Comparison of ENCODE assay signal across 11 mouse cellular contexts in the genomic region with DNA sequence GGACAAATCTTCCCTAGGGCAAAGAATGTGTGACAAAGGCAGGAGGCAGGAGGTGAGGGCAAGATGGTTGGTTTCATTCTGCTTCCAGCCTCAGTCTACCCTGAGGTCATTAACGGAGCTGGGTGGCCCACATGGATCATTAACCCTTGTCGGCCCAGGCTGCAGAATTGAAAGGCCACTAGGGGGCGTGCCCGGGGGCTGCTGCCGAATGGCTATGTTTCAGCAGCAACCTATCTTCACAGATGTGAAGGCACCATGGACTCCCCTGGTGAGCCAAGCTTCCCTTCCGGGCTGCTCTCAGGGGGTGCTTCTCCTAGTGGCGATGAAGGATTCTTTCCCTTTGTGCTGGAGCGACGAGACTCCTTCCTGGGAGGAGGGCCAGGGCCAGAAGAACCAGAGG. TPM values are rescaled to one million over a fixed set of nuclear protein-coding genes. Genes with fewer than 3 reads are reported as not detected.
DNase-seq lines count a peak whose midpoint lies in the region; ATAC-seq and TF ChIP-seq lines count a peak whose summit lies in the region.
"Had no signal": no experiment of that assay in that cellular context is flagged by ENCODE, and none has a peak within 500 bp of the region (broad histone marks: within the 10 kb centered on the region; RNA-seq: fewer than 3 reads in every experiment).

No protein-coding gene starts in this region.

- no peak overlapping the region for H3K27ac ChIP-seq in midbrain, embryonic 11.5 days (ENCODE audit: low read depth, low read length)
- no peak overlapping the region for H3K27ac ChIP-seq in midbrain, embryonic 16.5 days (ENCODE audit: low read length)
- no peak overlapping the region for H3K27ac ChIP-seq in liver, postnatal 0 days (ENCODE audit: low read depth)
- no peak overlapping the region for H3K27ac ChIP-seq in neural tube, embryonic 15.5 days (replicated peaks)
- H3K27ac ChIP-seq: embryonic facial prominence, embryonic 12.5 days; hindbrain, embryonic 15.5 days had no signal

- H3K36me3 ChIP-seq in midbrain, embryonic 11.5 days (ENCODE audit: control insufficient read depth, insufficient read depth, low read length) = no peaks in the 10 kb centered on the region
- H3K36me3 ChIP-seq in midbrain, embryonic 16.5 days (ENCODE audit: control insufficient read depth, insufficient read depth, low read length) = no peaks in the 10 kb centered on the region
- H3K36me3 ChIP-seq in liver, postnatal 0 days (replicated peaks; ENCODE audit: insufficient read depth, low read length) = no peaks in the 10 kb centered on the region
- peaks cover 2% of the 10 kb centered on the region; the same call in 1 of the 2 replicates for H3K36me3 ChIP-seq in neural tube, embryonic 15.5 days
- H3K36me3 ChIP-seq: hindbrain, embryonic 15.5 days had no signal

- no peak overlapping the region for H3K4me3 ChIP-seq in midbrain, embryonic 11.5 days (ENCODE audit: low read depth, low read length)
- H3K4me3 ChIP-seq in midbrain, embryonic 16.5 days (ENCODE audit: low read depth, low read length) = no peak overlapping the region
- H3K4me3 ChIP-seq in liver, postnatal 0 days (ENCODE audit: low read depth, low read length) = no peak overlapping the region
- H3K4me3 ChIP-seq in neural tube, embryonic 15.5 days (replicated peaks) = no peak overlapping the region
- H3K4me3 ChIP-seq: embryonic facial prominence, embryonic 12.5 days; hindbrain, embryonic 15.5 days had no signal

- ATAC-seq in midbrain, embryonic 11.5 days (ENCODE audit: low FRiP score) = no peak
- ATAC-seq in midbrain, embryonic 16.5 days = no peak
- ATAC-seq in liver, postnatal 0 days = no peak
- no peak for ATAC-seq in neural tube, embryonic 15.5 days (ENCODE audit: low FRiP score)
- ATAC-seq: Patski had no signal

- TF ChIP-seq CTCF in liver, postnatal 0 days (IDR thresholded peaks at IDR 0.05; ENCODE audit: low read depth) = peak; percentile 65

- no peak overlapping the region for H3K9ac ChIP-seq in midbrain, embryonic 11.5 days (ENCODE audit: low read length)
- H3K9ac ChIP-seq in midbrain, embryonic 16.5 days (ENCODE audit: low read depth, low read length) = no peak overlapping the region
- H3K9ac ChIP-seq in liver, postnatal 0 days (replicated peaks) = no peak overlapping the region
- no peak overlapping the region for H3K9ac ChIP-seq in neural tube, embryonic 15.5 days (replicated peaks)
- H3K9ac ChIP-seq: embryonic facial prominence, embryonic 12.5 days; hindbrain, embryonic 15.5 days had no signal

- no peak for TF ChIP-seq EP300 in liver, postnatal 0 days (IDR thresholded peaks at IDR 0.05; ENCODE audit: low read depth)

- no peak overlapping the region for H3K4me2 ChIP-seq in midbrain, embryonic 11.5 days
- H3K4me2 ChIP-seq in midbrain, embryonic 16.5 days (ENCODE audit: low read length) = no peak overlapping the region
- no peak overlapping the region; the same call in 1 of the 2 replicates for H3K4me2 ChIP-seq in liver, postnatal 0 days (ENCODE audit: low read depth, low read length)
- H3K4me2 ChIP-seq in neural tube, embryonic 15.5 days = no peak overlapping the region
- H3K4me2 ChIP-seq: hindbrain, embryonic 15.5 days had no signal

- H3K9me3 ChIP-seq in midbrain, embryonic 11.5 days (ENCODE audit: control insufficient read depth, low read length) = no peaks in the 10 kb centered on the region
- H3K9me3 ChIP-seq in midbrain, embryonic 16.5 days (replicated peaks; ENCODE audit: control insufficient read depth, low read length, poor library complexity, severe bottlenecking) = no peaks in the 10 kb centered on the region
- no peaks in the 10 kb centered on the region for H3K9me3 ChIP-seq in liver, postnatal 0 days (ENCODE audit: low read length)
- H3K9me3 ChIP-seq in neural tube, embryonic 15.5 days (replicated peaks) = no peaks in the 10 kb centered on the region
- H3K9me3 ChIP-seq: embryonic facial prominence, embryonic 12.5 days; hindbrain, embryonic 15.5 days had no signal

- peak; percentile 39 for DNase-seq in embryo, embryonic 10.5 days (ENCODE audit: low spot score)
- DNase-seq in embryo, embryonic 10 days (ENCODE audit: low spot score) = no peak
- DNase-seq in midbrain, embryonic 11.5 days (ENCODE audit: low spot score, missing footprints) = peak; percentile 87
- peak; percentile 46 for DNase-seq in liver, postnatal 0 days
- DNase-seq in testis, postnatal 14 days (ENCODE audit: low spot score) = peak; percentile 31
- no peak for DNase-seq in layer of hippocampus, adult 11-12 months (ENCODE audit: low spot score)

- no peaks in the 10 kb centered on the region for H3K4me1 ChIP-seq in midbrain, embryonic 11.5 days (ENCODE audit: control insufficient read depth, insufficient read depth, low read length)
- no peaks in the 10 kb centered on the region for H3K4me1 ChIP-seq in midbrain, embryonic 16.5 days (ENCODE audit: control insufficient read depth, insufficient read depth, low read length)
- H3K4me1 ChIP-seq in liver, postnatal 0 days (ENCODE audit: insufficient read depth) = 0 out of 2 replicates have a peak, but pooled peaks cover 5% of the 10 kb centered on the region
- H3K4me1 ChIP-seq in neural tube, embryonic 15.5 days = peaks cover 8% of the 10 kb centered on the region; the same call in 1 of the 2 replicates

- 2% methylated on average over 9 of the region's 9 CpGs for WGBS in midbrain, embryonic 11.5 days
- 1% methylated on average over 9 of the region's 9 CpGs for WGBS in midbrain, embryonic 16.5 days
- WGBS in liver, postnatal 0 days (ENCODE audit: insufficient replicate concordance) = 5% methylated on average over 9 of the region's 9 CpGs
- under 1% methylated on average over 9 of the region's 9 CpGs for WGBS in neural tube, embryonic 15.5 days

- H3K27me3 ChIP-seq in midbrain, embryonic 11.5 days (ENCODE audit: control insufficient read depth, insufficient read depth, low read length) = peaks cover 24% of the 10 kb centered on the region
- H3K27me3 ChIP-seq in midbrain, embryonic 16.5 days (ENCODE audit: control insufficient read depth, insufficient read depth, low read depth, low read length) = peaks cover 39% of the 10 kb centered on the region
- H3K27me3 ChIP-seq in liver, postnatal 0 days (ENCODE audit: insufficient read depth, low read length) = peaks cover 30% of the 10 kb centered on the region
- H3K27me3 ChIP-seq in neural tube, embryonic 15.5 days (replicated peaks) = peaks cover 47% of the 10 kb centered on the region
- H3K27me3 ChIP-seq: Patski had no signal

RNA-seq across cellular contexts. Expression of gene Bicdl2, which starts 1.2 kb away (rescaled TPM):
- 0.14 and 0.19 TPM in 2 replicates for polyA plus RNA-seq in midbrain, embryonic 11.5 days (2014; fragmentation: Nextera tagmentation; extraction: Ambion mirVana)
- 0.15 TPM in 1 of 2 replicates, not detected in the other for polyA plus RNA-seq in midbrain, embryonic 16.5 days (2015; fragmentation: Nextera tagmentation; extraction: Ambion mirVana)
- 0.05 and 0.31 TPM in 2 replicates for polyA plus RNA-seq in liver, postnatal 0 days (2015; fragmentation: Nextera tagmentation; extraction: Ambion mirVana)
- polyA plus RNA-seq in neural tube, embryonic 15.5 days (2015; fragmentation: Nextera tagmentation; extraction: Ambion mirVana) = 0.84 TPM in 1 of 2 replicates, not detected in the other
- polyA plus RNA-seq: hindbrain, embryonic 15.5 days had no signal

RNA-seq across cellular contexts. Expression of gene Hcfc1r1, which starts 11.9 kb away (rescaled TPM):
- 37.4 and 40.6 TPM in 2 replicates for polyA plus RNA-seq in midbrain, embryonic 11.5 days (2014; fragmentation: Nextera tagmentation; extraction: Ambion mirVana)
- polyA plus RNA-seq in midbrain, embryonic 16.5 days (2015; fragmentation: Nextera tagmentation; extraction: Ambion mirVana) = 129 and 137 TPM in 2 replicates
- 26.6 and 28.6 TPM in 2 replicates for polyA plus RNA-seq in liver, postnatal 0 days (2015; fragmentation: Nextera tagmentation; extraction: Ambion mirVana)
- 129 and 149 TPM in 2 replicates for polyA plus RNA-seq in neural tube, embryonic 15.5 days (2015; fragmentation: Nextera tagmentation; extraction: Ambion mirVana)

RNA-seq across cellular contexts. Expression of gene Thoc6, which starts 12.2 kb away (rescaled TPM):
- polyA plus RNA-seq in midbrain, embryonic 11.5 days (2014; fragmentation: Nextera tagmentation; extraction: Ambion mirVana) = 55.1 and 57.0 TPM in 2 replicates
- 34.4 and 36.0 TPM in 2 replicates for polyA plus RNA-seq in midbrain, embryonic 16.5 days (2015; fragmentation: Nextera tagmentation; extraction: Ambion mirVana)
- polyA plus RNA-seq in liver, postnatal 0 days (2015; fragmentation: Nextera tagmentation; extraction: Ambion mirVana) = 8.5 and 10.3 TPM in 2 replicates
- 44.1 and 45.1 TPM in 2 replicates for polyA plus RNA-seq in neural tube, embryonic 15.5 days (2015; fragmentation: Nextera tagmentation; extraction: Ambion mirVana)

RNA-seq across cellular contexts. Expression of gene Tnfrsf12a, which starts 15.7 kb away (rescaled TPM):
- 2.0 and 2.2 TPM in 2 replicates for polyA plus RNA-seq in midbrain, embryonic 11.5 days (2014; fragmentation: Nextera tagmentation; extraction: Ambion mirVana)
- 2.5 and 2.6 TPM in 2 replicates for polyA plus RNA-seq in midbrain, embryonic 16.5 days (2015; fragmentation: Nextera tagmentation; extraction: Ambion mirVana)
- 28.1 and 29.7 TPM in 2 replicates for polyA plus RNA-seq in liver, postnatal 0 days (2015; fragmentation: Nextera tagmentation; extraction: Ambion mirVana)
- polyA plus RNA-seq in neural tube, embryonic 15.5 days (2015; fragmentation: Nextera tagmentation; extraction: Ambion mirVana) = 9.1 and 9.5 TPM in 2 replicates

RNA-seq across cellular contexts. Expression of gene Mmp25, which starts 16.4 kb away (rescaled TPM):
- polyA plus RNA-seq in midbrain, embryonic 11.5 days (2014; fragmentation: Nextera tagmentation; extraction: Ambion mirVana) = 0.43 and 0.61 TPM in 2 replicates
- 0.94 and 1.6 TPM in 2 replicates for polyA plus RNA-seq in midbrain, embryonic 16.5 days (2015; fragmentation: Nextera tagmentation; extraction: Ambion mirVana)
- 0.49 and 0.67 TPM in 2 replicates for polyA plus RNA-seq in liver, postnatal 0 days (2015; fragmentation: Nextera tagmentation; extraction: Ambion mirVana)
- polyA plus RNA-seq in neural tube, embryonic 15.5 days (2015; fragmentation: Nextera tagmentation; extraction: Ambion mirVana) = 2.1 and 2.5 TPM in 2 replicates
- polyA plus RNA-seq: Patski had no signal

Comparison
In these comparisons a context has a peak if more than half of its experiments do, and no peak if none do; other contexts are left out.
1. DNase-seq: peak in embryo, embryonic 10.5 days (single experiment), midbrain, embryonic 11.5 days (single experiment), liver, postnatal 0 days (single experiment) and testis, postnatal 14 days (single experiment); none in embryo, embryonic 10 days (single experiment) and layer of hippocampus, adult 11-12 months (single experiment).